Mouse (Mus musculus) neural tube, embryonic 11.5 days (tissue): ENCODE measurements around the gene Scg2. TPM values are rescaled to one million over a fixed set of nuclear protein-coding genes. Genes with fewer than 3 reads are reported as not detected.

Experiments
- ATAC-seq: fragments of 200-750 bp; cut with Nextera tagmentation; 2 replicates; pipeline ENCODE4 v1.8.0; 2017; ENCODE audit warnings: moderate number of reproducible peaks, mild to moderate bottlenecking, moderate TSS enrichment, moderate library complexity; ENCODE audit not compliant: insufficient read depth, low FRiP score, low TSS enrichment
- DNase-seq: peaks from one replicate; pipeline ENCODE4 v3.0.0-alpha.2; 2015; ENCODE audit warnings: low spot score
- H3K27ac ChIP-seq: fragments of 300-500 bp; sonication (generic); 2 replicates; pipeline ENCODE4 v1.5.1; 2014; ENCODE audit warnings: low read depth, mild to moderate bottlenecking, low read length
- H3K27me3 ChIP-seq: fragments of 300-500 bp; sonication (generic); 2 replicates; pipeline ENCODE4 v1.6.1; 2014; ENCODE audit warnings: mild to moderate bottlenecking, low read length, mixed read lengths; ENCODE audit not compliant: control insufficient read depth, insufficient read depth
- H3K36me3 ChIP-seq: fragments of 300-500 bp; sonication (generic); 2 replicates; pipeline ENCODE4 v1.6.1; 2014; ENCODE audit warnings: mild to moderate bottlenecking, low read length, moderate library complexity, mixed read lengths; ENCODE audit not compliant: control insufficient read depth, insufficient read depth
- H3K4me1 ChIP-seq: fragments of 300-500 bp; sonication (generic); 2 replicates; pipeline ENCODE4 v1.6.1; 2014; ENCODE audit warnings: low read length, mixed read lengths; ENCODE audit not compliant: control insufficient read depth, insufficient read depth
- H3K4me2 ChIP-seq: fragments of 300-500 bp; sonication (generic); 2 replicates; pipeline ENCODE4 v1.6.1; 2014; ENCODE audit warnings: low read depth, mild to moderate bottlenecking, moderate library complexity
- H3K4me3 ChIP-seq: fragments of 300-500 bp; sonication (generic); 2 replicates; pipeline ENCODE4 v1.5.1; 2014; ENCODE audit warnings: low read depth, low read length
- H3K9ac ChIP-seq: fragments of 300-500 bp; sonication (generic); 2 replicates; pipeline ENCODE4 v1.6.1; 2014; ENCODE audit warnings: mild to moderate bottlenecking, low read length
- H3K9me3 ChIP-seq: fragments of 300-500 bp; sonication (generic); 2 replicates; pipeline ENCODE4 v1.6.1; 2016; ENCODE audit warnings: low read length; ENCODE audit not compliant: control insufficient read depth
- WGBS: fragments of 180-500 bp; shearing (Covaris S2); extraction: QIAGEN DNeasy Blood & Tissue Kit; methylation state at CpG from one replicate; pipeline ENCODE4 v1.1.7; 2014; 5-methylcytosine and 5-hydroxymethylcytosine counted together
- polyA plus RNA-seq: library from polyadenylated mRNA; unstranded; fragments of >200 nt; fragmentation: Nextera tagmentation; extraction: Ambion mirVana; gene quantifications from 2 replicates; pipeline ENCODE4 v1.2.1, GENCODE M21; 2014

Gene Scg2
- polyA plus RNA-seq = 13.7 and 14.1 TPM in 2 replicates

- Histone ChIP-seq H3K4me1 (no peaks in the 10 kb centered on the region), H3K36me3 (no peaks in the 10 kb centered on the region), H3K27me3 (no peaks in the 10 kb centered on the region), H3K9me3 (no peaks in the 10 kb centered on the region), H3K9ac (no peak within 1 kb of the TSS), H3K27ac (no peak within 1 kb of the TSS), H3K4me3 (0 out of 2 replicates have a peak within 1 kb of the TSS, but pooled peaks have one; percentile 6), H3K4me2 (peak within 1 kb of the TSS; percentile 29)
- ATAC-seq (peak; percentile 93), DNase-seq (peak; percentile 89)
- WGBS = 14% methylated on average over 22 of the region's 22 CpGs
These were observed at the start of gene Scg2 for GRCm38 (mm10) chr1:79439609-79440308. Scg2 (minus strand) TSS chr1:79440120.

- no peak overlapping the region for H3K4me2 ChIP-seq
- H3K4me1 ChIP-seq = no peaks in the 10 kb centered on the region
- no peak overlapping the region for H3K27ac ChIP-seq
- no peak overlapping the region for H3K4me3 ChIP-seq
- no peaks in the 10 kb centered on the region for H3K9me3 ChIP-seq
- no peaks in the 10 kb centered on the region for H3K36me3 ChIP-seq
- no peak overlapping the region for H3K9ac ChIP-seq
- 89% methylated on average over 6 of the region's 6 CpGs for WGBS
- no peak for DNase-seq
- no peaks in the 10 kb centered on the region for H3K27me3 ChIP-seq
- ATAC-seq = no peak
These were observed 45.6 kb upstream of the Scg2 start for GRCm38 (mm10) chr1:79485546-79485945.

- H3K27ac ChIP-seq = no peak overlapping the region
- H3K27me3 ChIP-seq = no peaks in the 10 kb centered on the region
- no peak overlapping the region for H3K4me3 ChIP-seq
- H3K9ac ChIP-seq = no peak overlapping the region
- no peak overlapping the region for H3K4me2 ChIP-seq
- ATAC-seq = no peak
- DNase-seq = no peak
- no peaks in the 10 kb centered on the region for H3K36me3 ChIP-seq
- H3K9me3 ChIP-seq = no peaks in the 10 kb centered on the region
- H3K4me1 ChIP-seq = no peaks in the 10 kb centered on the region
- 86% methylated on average over 2 of the region's 2 CpGs for WGBS
These were observed 30.9 kb upstream of the Scg2 start for GRCm38 (mm10) chr1:79470856-79471255.

GRCm38 (mm10) chr1:79469871-79470270, 30.0 kb upstream of the Scg2 start:
- DNase-seq (no peak), ATAC-seq (no peak)
- no peaks in the 10 kb centered on the region for H3K4me1 ChIP-seq
- H3K4me3 ChIP-seq = no peak overlapping the region
- H3K9me3 ChIP-seq = no peaks in the 10 kb centered on the region
- H3K36me3 ChIP-seq = no peaks in the 10 kb centered on the region
- no peak overlapping the region for H3K27ac ChIP-seq
- WGBS = 86% methylated on average over 5 of the region's 5 CpGs
- no peak overlapping the region for H3K4me2 ChIP-seq
- H3K27me3 ChIP-seq = no peaks in the 10 kb centered on the region
- no peak overlapping the region for H3K9ac ChIP-seq

- Histone ChIP-seq H3K27ac (no peak overlapping the region), H3K4me3 (no peak overlapping the region), H3K36me3 (no peaks in the 10 kb centered on the region), H3K27me3 (no peaks in the 10 kb centered on the region), H3K4me1 (no peaks in the 10 kb centered on the region), H3K9me3 (no peaks in the 10 kb centered on the region), H3K4me2 (no peak overlapping the region), H3K9ac (no peak overlapping the region)
- DNase-seq (no peak), ATAC-seq (no peak)
- 60% methylated on average over 3 of the region's 3 CpGs for WGBS
These were observed 26.7 kb upstream of the Scg2 start for GRCm38 (mm10) chr1:79466585-79466984.

GRCm38 (mm10) chr1:79458558-79458957, 18.6 kb upstream of the Scg2 start:
- Histone ChIP-seq H3K9me3 (no peaks in the 10 kb centered on the region), H3K27me3 (no peaks in the 10 kb centered on the region), H3K36me3 (no peaks in the 10 kb centered on the region), H3K9ac (no peak overlapping the region), H3K27ac (no peak overlapping the region), H3K4me3 (no peak overlapping the region), H3K4me1 (no peaks in the 10 kb centered on the region), H3K4me2 (no peak overlapping the region)
- ATAC-seq (no peak), DNase-seq (no peak)
- WGBS = 39% methylated on average over 5 of the region's 5 CpGs

GRCm38 (mm10) chr1:79454164-79454563, 14.2 kb upstream of the Scg2 start:
- WGBS = 34% methylated on average over 4 of the region's 4 CpGs
- Histone ChIP-seq H3K36me3 (no peaks in the 10 kb centered on the region), H3K9me3 (no peaks in the 10 kb centered on the region), H3K27ac (no peak overlapping the region), H3K4me1 (no peaks in the 10 kb centered on the region), H3K4me2 (no peak overlapping the region), H3K9ac (no peak overlapping the region), H3K4me3 (no peak overlapping the region), H3K27me3 (no peaks in the 10 kb centered on the region)
- DNase-seq (no peak), ATAC-seq (no peak)

GRCm38 (mm10) chr1:79452339-79452738, 12.4 kb upstream of the Scg2 start:
- no peak overlapping the region for H3K4me2 ChIP-seq
- no peaks in the 10 kb centered on the region for H3K27me3 ChIP-seq
- no peak overlapping the region for H3K27ac ChIP-seq
- 81% methylated on average over 1 of the region's 1 CpGs for WGBS
- no peak overlapping the region for H3K9ac ChIP-seq
- no peaks in the 10 kb centered on the region for H3K4me1 ChIP-seq
- DNase-seq = no peak
- H3K9me3 ChIP-seq = no peaks in the 10 kb centered on the region
- no peak for ATAC-seq
- H3K36me3 ChIP-seq = no peaks in the 10 kb centered on the region
- no peak overlapping the region for H3K4me3 ChIP-seq

- H3K36me3 ChIP-seq = no peaks in the 10 kb centered on the region
- no peak overlapping the region; the same call in 1 of the 2 replicates for H3K4me3 ChIP-seq
- no peaks in the 10 kb centered on the region for H3K27me3 ChIP-seq
- no peaks in the 10 kb centered on the region for H3K4me1 ChIP-seq
- DNase-seq (peak; percentile 59), ATAC-seq (peak; percentile 80)
- no peaks in the 10 kb centered on the region for H3K9me3 ChIP-seq
- H3K4me2 ChIP-seq = peak overlapping the region; percentile 29
- no peak overlapping the region for H3K27ac ChIP-seq
- H3K9ac ChIP-seq = no peak overlapping the region
- WGBS = 20% methylated on average over 20 of the region's 20 CpGs
These were observed 10.6 kb upstream of the Scg2 start for GRCm38 (mm10) chr1:79450343-79451021.
